Mouse (Mus musculus): ENCODE measurements around the gene Tln1. TPM values are rescaled to one million over a fixed set of nuclear protein-coding genes. Genes with fewer than 3 reads are reported as not detected.
"Not testable (repeated sequence)": the region's sequence is repeated elsewhere in the genome, so short reads cannot be mapped to it uniquely, and the experiment has no call there.

Gene Tln1
- polyA plus RNA-seq, 1 experiment from 2014 or later, result 82.7 TPM

DNA sequence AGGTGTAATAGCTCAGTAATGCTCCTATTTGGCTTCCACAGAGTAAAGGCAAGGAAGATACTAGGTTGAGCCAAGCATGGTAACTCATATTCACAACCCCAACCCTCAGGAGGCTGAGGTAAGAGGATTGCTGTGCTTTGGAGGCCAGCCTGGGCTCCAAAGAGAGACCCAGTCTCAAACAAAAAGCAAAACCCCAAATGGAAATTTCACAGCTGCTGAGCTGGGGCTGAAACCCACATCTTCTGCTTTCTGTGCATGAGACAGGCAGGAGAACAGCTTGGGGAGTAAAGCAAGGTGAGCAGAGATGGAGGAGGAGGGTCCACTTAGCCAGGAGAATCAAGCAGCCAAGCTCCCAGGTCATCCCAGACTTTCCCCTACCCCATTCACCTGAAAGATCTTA lies 8.6 kb downstream of the Tln1 start:
- H3K27ac ChIP-seq, result no peak overlapping the region
- H3K36me3 ChIP-seq, result peaks cover 87% of the 10 kb centered on the region
- no peak overlapping the region for H3K4me3 ChIP-seq
- DNase-seq (ENCODE audit: low spot score), result no peak
- H3K4me1 ChIP-seq, result peaks cover 20% of the 10 kb centered on the region
- H3K9me3 ChIP-seq, result 0 out of 2 replicates have a peak, but pooled peaks cover 2% of the 10 kb centered on the region
- H3K27me3 ChIP-seq (ENCODE audit: insufficient read depth, poor library complexity, severe bottlenecking), result no peaks in the 10 kb centered on the region

DNA sequence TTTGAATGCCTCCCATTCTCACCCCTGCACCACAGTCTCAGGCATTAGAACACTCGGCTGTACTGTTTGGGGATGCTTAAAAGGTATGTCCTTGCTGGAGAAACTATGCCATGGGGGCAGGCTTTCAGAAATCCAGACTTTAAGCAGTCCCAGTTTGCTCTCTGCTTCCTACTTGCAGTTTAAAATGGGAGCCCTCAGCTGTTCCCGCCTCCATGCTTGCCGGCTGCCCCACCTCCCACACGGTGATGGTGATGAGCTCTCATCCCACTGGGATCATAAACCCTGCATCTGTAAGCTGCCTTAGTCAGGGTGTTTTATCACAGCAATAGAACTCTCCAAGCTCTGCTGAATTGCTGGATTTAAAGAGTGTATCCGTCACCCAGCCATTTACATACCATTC lies 10.1 kb downstream of the Tln1 start:
- Histone ChIP-seq H3K27me3 (ENCODE audit: insufficient read depth, poor library complexity, severe bottlenecking) (no peaks in the 10 kb centered on the region), H3K4me1 (peaks cover 5% of the 10 kb centered on the region), H3K4me3 (no peak overlapping the region), H3K27ac (no peak overlapping the region), H3K36me3 (peaks cover 100% of the 10 kb centered on the region), H3K9me3 (0 out of 2 replicates have a peak, but pooled peaks cover 2% of the 10 kb centered on the region)
- no peak for DNase-seq (ENCODE audit: low spot score)
- 96% methylated on average over 5 of the region's 5 CpGs for WGBS

DNA sequence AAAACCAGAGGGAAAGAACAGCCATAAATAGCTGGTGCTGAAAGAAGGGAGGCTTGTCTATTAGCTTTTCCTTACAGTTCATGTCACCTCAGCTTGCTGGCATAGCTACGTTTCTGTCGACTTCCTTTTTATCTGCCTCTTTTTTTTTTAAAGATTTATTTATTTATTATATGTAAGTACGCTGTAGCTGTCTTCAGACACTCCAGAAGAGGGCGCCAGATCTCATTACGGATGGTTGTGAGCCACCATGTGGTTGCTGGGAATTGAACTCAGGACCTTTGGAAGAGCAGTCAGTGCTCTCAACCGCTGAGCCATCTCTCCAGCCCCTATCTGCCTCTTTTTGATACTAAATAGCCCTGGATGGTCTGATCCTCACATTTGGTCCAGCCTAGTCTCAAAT lies 10.6 kb downstream of the Tln1 start:
- H3K27ac ChIP-seq; H3K27me3 ChIP-seq (ENCODE audit: insufficient read depth, poor library complexity, severe bottlenecking); H3K4me3 ChIP-seq; H3K4me1 ChIP-seq; H3K9me3 ChIP-seq; DNase-seq (ENCODE audit: low spot score): not testable (repeated sequence)
- peaks cover 100% of the 10 kb centered on the region for H3K36me3 ChIP-seq
- WGBS, result 89% methylated on average over 6 of the region's 6 CpGs

DNA sequence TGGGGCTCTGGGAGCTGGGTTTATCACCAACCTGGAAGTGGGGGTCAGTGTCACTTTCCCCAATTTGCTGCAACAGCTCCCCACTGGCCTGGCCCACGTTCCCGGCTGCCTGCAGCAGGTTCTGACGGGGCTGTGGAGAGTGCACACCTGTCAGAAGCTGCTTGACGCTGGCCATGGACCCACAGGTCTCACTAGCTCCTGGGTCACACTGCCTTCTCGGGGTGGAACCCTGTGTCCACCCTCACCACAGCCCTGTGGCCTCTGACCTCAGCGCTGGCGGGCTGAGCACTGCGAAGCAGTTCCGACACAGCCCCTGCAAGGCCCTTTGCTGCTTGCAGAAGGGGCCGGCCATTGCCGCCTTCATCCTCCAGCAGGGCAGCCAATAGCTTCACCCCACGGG lies 13.4 kb downstream of the Tln1 start:
- Histone ChIP-seq H3K27me3 (ENCODE audit: insufficient read depth, poor library complexity, severe bottlenecking) (no peaks in the 10 kb centered on the region), H3K9me3 (0 out of 2 replicates have a peak, but pooled peaks cover 2% of the 10 kb centered on the region), H3K27ac (no peak overlapping the region), H3K4me3 (no peak overlapping the region), H3K36me3 (peaks cover 100% of the 10 kb centered on the region), H3K4me1 (no peaks in the 10 kb centered on the region)
- no peak for DNase-seq (ENCODE audit: low spot score)
- WGBS, result 90% methylated on average over 12 of the region's 12 CpGs

DNA sequence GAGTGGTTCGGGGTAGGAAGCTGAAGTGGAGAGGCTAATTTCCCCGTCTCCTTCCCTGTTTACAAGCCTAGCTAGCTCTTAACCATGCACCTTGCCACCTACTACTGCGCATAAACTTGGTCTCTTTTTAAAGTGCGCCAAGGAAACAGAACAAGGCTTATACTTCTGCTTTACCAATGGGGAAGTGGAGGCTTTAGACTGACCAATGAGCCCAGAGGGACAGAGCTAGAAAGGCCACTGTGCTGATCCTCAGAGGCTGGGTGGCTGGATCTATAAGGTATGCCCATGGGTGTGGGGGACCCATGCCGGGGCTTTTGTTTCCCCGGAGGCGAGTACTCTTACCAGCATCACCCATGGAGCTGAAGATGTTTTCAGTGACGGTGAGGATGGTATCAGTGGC lies 15.3 kb downstream of the Tln1 start:
- Histone ChIP-seq H3K4me1 (no peaks in the 10 kb centered on the region), H3K4me3 (no peak overlapping the region), H3K27ac (no peak overlapping the region), H3K27me3 (ENCODE audit: insufficient read depth, poor library complexity, severe bottlenecking) (no peaks in the 10 kb centered on the region), H3K36me3 (peaks cover 100% of the 10 kb centered on the region), H3K9me3 (0 out of 2 replicates have a peak, but pooled peaks cover 2% of the 10 kb centered on the region)
- WGBS, result 88% methylated on average over 8 of the region's 8 CpGs
- no peak for DNase-seq (ENCODE audit: low spot score)

DNA sequence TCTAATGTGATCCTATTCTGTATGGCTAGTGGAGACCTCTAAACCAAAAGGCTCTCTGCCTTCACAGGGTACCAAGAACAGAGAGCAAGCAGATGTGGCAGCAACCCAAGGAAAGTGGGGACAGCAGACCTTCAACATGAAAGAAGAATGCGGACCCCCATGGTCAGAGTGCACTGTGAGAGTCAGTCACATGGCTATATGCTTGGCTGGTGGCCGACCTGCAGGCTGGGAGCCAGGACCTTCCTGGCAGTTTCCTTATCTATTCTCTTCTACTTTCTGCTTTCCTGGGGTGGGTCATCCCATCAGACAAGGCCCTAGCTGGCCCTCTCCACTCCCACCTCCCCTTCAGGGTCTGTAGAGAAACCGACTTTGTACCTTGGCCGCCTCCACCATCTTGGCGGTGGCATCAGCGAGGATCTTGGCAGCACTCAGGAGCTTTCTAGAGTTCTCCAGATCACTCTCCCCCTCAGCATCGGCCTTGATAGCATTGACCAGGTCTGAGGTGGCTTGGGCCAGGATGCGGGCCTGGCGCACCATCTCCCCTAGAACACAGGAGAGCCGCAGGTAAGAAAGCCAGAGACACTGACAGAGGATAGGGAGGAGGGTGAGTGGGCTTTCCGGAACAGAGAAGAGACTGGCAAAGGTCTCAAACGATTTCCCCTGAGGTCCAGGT lies 16.0 kb downstream of the Tln1 start:
- H3K36me3 ChIP-seq, result peaks cover 100% of the 10 kb centered on the region
- DNase-seq (ENCODE audit: low spot score), result no peak
- H3K9me3 ChIP-seq, result no peaks in the 10 kb centered on the region
- no peak overlapping the region for H3K4me3 ChIP-seq
- H3K27me3 ChIP-seq (ENCODE audit: insufficient read depth, poor library complexity, severe bottlenecking), result no peaks in the 10 kb centered on the region
- no peaks in the 10 kb centered on the region for H3K4me1 ChIP-seq
- no peak overlapping the region for H3K27ac ChIP-seq
- 90% methylated on average over 12 of the region's 12 CpGs for WGBS

DNA sequence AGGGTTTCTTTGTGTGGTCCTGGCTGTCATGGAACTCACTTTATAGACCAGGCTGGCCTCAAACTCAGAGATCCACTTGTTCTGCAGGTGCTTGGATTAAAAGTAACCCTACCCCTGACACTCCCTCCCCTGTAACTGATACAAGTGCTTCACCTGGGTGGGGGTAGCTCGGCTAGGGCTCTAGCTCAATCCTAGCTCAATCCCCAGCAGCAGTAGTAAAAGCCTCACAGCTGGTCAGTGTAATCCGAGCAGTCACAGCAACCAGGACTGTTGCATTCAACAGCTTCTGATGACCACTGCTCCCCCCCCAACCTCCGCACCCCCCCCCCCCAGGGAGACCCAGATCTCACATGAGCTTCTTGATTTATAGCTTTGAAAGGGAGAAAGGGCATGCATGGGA lies 20.4 kb downstream of the Tln1 start:
- H3K4me3 ChIP-seq, result no peak overlapping the region
- no peak overlapping the region for H3K27ac ChIP-seq
- peaks cover 99% of the 10 kb centered on the region for H3K36me3 ChIP-seq
- WGBS, result 74% methylated on average over 3 of the region's 3 CpGs
- no peaks in the 10 kb centered on the region for H3K4me1 ChIP-seq
- H3K9me3 ChIP-seq, result no peaks in the 10 kb centered on the region
- no peaks in the 10 kb centered on the region for H3K27me3 ChIP-seq (ENCODE audit: insufficient read depth, poor library complexity, severe bottlenecking)
- no peak for DNase-seq (ENCODE audit: low spot score)

DNA sequence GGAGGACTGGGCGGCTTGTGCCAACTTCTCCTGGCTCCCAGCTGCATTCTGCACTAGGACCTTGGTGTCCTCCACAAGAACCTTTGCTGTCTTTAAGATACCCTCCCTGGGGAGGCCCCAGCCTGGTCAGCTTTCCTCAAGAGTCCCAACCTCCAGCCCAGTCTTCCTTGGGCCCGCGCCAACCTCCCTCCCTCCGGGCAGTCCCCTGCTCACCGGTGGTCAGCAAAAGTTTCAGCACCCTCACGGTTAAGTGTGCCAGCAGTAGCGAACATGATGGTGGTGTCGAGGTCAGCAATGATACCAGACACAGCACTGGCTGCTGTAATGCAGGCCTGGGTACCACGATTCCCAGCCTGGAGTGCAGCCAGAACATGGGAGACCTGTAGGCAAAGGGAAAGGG lies 26.5 kb downstream of the Tln1 start:
- Histone ChIP-seq H3K36me3 (peaks cover 100% of the 10 kb centered on the region), H3K9me3 (no peaks in the 10 kb centered on the region), H3K4me1 (peaks cover 7% of the 10 kb centered on the region; the same call in 1 of the 2 replicates), H3K4me3 (no peak overlapping the region), H3K27me3 (ENCODE audit: insufficient read depth, poor library complexity, severe bottlenecking) (no peaks in the 10 kb centered on the region), H3K27ac (no peak overlapping the region)
- 95% methylated on average over 9 of the region's 9 CpGs for WGBS
- DNase-seq (ENCODE audit: low spot score), result no peak

DNA sequence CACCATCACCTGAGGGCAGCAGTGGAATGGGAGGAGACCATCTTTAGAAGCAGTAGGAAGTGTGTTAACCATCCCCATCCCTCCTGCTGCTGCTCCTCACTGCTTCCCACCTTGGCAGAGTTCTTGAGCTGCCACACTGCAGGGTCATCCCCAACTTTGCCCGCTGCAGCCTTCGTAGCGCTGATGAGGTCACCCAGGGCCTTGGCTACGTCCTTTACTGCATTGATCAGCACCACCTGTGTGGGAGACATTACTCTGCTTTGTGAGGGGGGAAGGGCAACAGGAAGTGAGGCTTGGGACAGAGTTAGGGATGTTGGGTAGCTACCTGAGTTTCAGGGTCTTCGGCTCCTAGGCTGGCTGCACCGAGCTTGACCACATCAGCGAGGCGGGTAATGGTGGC lies 26.9 kb downstream of the Tln1 start:
- H3K27me3 ChIP-seq (ENCODE audit: insufficient read depth, poor library complexity, severe bottlenecking), result no peaks in the 10 kb centered on the region
- H3K9me3 ChIP-seq, result no peaks in the 10 kb centered on the region
- peaks cover 11% of the 10 kb centered on the region; the same call in 1 of the 2 replicates for H3K4me1 ChIP-seq
- H3K36me3 ChIP-seq, result peaks cover 98% of the 10 kb centered on the region
- 96% methylated on average over 8 of the region's 8 CpGs for WGBS
- DNase-seq (ENCODE audit: low spot score), result no peak
- H3K27ac ChIP-seq, result no peak overlapping the region
- H3K4me3 ChIP-seq, result no peak overlapping the region

DNA sequence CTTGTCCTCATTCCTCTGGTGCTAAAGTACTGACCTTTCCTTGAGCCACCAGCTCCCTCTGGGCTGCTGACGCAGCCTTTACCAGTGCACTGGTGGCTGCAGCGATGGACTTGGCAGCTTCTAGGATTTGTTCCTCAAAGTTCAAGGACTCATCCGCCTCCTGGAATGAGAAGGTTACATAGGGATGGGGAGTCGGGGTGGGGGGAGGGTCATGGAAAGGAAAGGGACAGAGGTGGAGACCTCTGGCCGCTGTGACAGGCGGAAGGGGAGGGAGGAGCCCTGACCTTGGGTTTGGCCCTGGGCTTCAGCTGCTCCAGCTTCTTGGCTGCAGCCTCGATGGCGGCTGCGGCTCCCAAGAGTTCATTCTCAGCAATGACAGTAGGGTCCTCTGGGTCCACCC lies 29.2 kb downstream of the Tln1 start:
- Histone ChIP-seq H3K27ac (no peak overlapping the region), H3K27me3 (ENCODE audit: insufficient read depth, poor library complexity, severe bottlenecking) (no peaks in the 10 kb centered on the region), H3K9me3 (no peaks in the 10 kb centered on the region), H3K4me3 (no peak overlapping the region), H3K36me3 (peaks cover 79% of the 10 kb centered on the region), H3K4me1 (peaks cover 18% of the 10 kb centered on the region)
- 88% methylated on average over 9 of the region's 9 CpGs for WGBS
- no peak for DNase-seq (ENCODE audit: low spot score)

DNA sequence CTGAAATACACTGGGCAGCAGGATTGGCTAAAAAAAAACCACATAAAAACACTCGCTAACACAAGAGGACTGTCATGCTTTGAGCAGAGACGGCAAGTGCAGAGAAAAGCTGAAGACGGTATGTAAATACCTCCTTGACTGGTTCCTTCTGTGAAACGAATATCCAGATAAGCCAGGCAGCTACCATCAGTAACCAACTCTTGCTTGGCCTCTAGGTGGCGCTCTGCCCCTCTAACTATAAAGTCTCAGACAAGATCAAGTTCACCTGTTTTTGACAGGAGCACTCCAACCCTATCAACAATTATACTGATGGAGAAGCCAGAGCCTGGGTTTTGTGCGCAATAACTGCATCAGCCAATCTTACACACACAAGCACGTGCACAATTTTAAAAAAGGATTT lies 31.9 kb downstream of the Tln1 start:
- Histone ChIP-seq H3K27ac (no peak overlapping the region), H3K4me1 (peaks cover 18% of the 10 kb centered on the region), H3K27me3 (ENCODE audit: insufficient read depth, poor library complexity, severe bottlenecking) (peaks cover 5% of the 10 kb centered on the region; the same call in 1 of the 2 replicates), H3K9me3 (no peaks in the 10 kb centered on the region), H3K4me3 (no peak overlapping the region), H3K36me3 (peaks cover 52% of the 10 kb centered on the region)
- peak; percentile 85 for DNase-seq (ENCODE audit: low spot score)
- 20% methylated on average over 7 of the region's 7 CpGs for WGBS

DNA sequence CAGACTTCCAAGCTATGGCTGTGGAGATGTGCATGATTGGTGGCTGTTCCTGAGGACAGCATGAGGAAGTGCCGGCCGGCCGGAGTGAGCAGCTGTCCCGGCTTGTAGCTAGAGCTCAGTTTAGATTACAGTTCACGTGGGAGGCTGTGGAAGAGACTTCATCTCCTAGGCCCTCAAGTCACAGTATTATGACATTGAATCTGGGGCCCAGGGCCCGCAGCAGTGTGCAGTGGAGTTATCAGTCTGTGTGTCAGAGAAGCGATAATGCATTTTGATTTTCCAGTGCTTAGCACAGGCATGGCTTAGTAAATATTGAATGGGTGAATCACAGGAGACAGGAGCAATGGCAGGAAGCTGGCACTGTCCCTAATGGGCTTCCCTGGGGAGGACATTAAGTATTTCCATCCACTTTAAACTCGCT lies 32.4 kb downstream of the Tln1 start:
- H3K36me3 ChIP-seq, result peaks cover 47% of the 10 kb centered on the region
- 53% methylated on average over 8 of the region's 8 CpGs for WGBS
- H3K27me3 ChIP-seq (ENCODE audit: insufficient read depth, poor library complexity, severe bottlenecking), result peaks cover 8% of the 10 kb centered on the region; the same call in 1 of the 2 replicates
- no peak overlapping the region for H3K4me3 ChIP-seq
- H3K27ac ChIP-seq, result no peak overlapping the region
- DNase-seq (ENCODE audit: low spot score), result no peak
- no peaks in the 10 kb centered on the region for H3K9me3 ChIP-seq
- H3K4me1 ChIP-seq, result peaks cover 18% of the 10 kb centered on the region

DNA sequence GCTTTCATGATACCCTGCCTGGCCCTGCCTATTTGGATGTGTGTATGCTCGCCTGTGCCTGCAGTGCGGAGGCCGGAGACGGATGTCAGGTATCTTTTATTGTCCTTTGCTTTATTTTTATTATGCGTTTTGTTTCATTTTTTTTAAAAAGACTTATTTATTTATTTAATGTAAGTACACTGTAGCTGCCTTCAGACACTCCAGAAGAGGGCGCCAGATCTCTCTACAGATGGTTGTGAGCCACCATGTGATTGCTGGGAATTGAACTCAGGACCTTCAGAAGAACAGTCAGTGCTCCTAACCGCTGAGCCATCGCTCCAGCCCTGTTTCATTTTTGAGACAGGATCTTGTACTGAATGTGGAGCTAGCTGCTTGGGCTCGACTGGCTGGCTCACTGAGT lies 34.0 kb downstream of the Tln1 start:
- H3K27ac ChIP-seq, result no peak overlapping the region
- peaks cover 24% of the 10 kb centered on the region for H3K27me3 ChIP-seq (ENCODE audit: insufficient read depth, poor library complexity, severe bottlenecking)
- H3K36me3 ChIP-seq, result peaks cover 31% of the 10 kb centered on the region
- WGBS, result 72% methylated on average over 9 of the region's 9 CpGs
- no peaks in the 10 kb centered on the region for H3K9me3 ChIP-seq
- H3K4me3 ChIP-seq, result no peak overlapping the region
- peaks cover 31% of the 10 kb centered on the region for H3K4me1 ChIP-seq
- no peak for DNase-seq (ENCODE audit: low spot score)

DNA sequence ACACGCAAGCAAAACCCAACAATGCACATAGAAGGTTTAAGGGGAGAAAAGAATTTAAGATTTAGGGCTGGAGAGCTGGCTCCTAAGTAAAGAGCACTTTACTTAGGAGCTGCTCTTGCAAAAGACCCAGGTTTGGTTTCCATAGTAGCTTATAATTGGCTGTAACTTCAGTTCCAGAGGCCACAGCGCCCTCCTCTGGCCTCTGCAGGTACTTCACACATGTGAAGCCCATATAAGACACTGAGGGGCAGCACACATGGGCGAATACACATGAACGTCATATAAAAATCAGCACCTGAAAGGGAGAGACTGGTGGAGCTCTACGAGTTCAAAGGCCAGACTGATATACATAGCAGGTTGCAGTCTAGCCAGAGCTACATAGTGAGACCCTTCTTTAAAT lies 34.6 kb downstream of the Tln1 start:
- peaks cover 25% of the 10 kb centered on the region for H3K36me3 ChIP-seq

More for the DNA sequence above, 34.6 kb downstream of the Tln1 start:
- H3K27me3 ChIP-seq (ENCODE audit: insufficient read depth, poor library complexity, severe bottlenecking), result peaks cover 30% of the 10 kb centered on the region
- no peak for DNase-seq (ENCODE audit: low spot score)
- no peak overlapping the region for H3K4me3 ChIP-seq
- H3K9me3 ChIP-seq, result no peaks in the 10 kb centered on the region
- no peak overlapping the region for H3K27ac ChIP-seq
- H3K4me1 ChIP-seq, result peaks cover 37% of the 10 kb centered on the region
- 63% methylated on average over 5 of the region's 5 CpGs for WGBS

Data from heart, embryonic 10.5 days (tissue).